Mouse (Mus musculus): Measurements from ENCODE around the gene Cnot1. TPM values are rescaled to one million over a fixed set of nuclear protein-coding genes. Genes with fewer than 3 reads are reported as not detected.
A peak's percentile ranks its signal among the peaks of the same experiment; 100 is the strongest.
"Not testable (repeated sequence)": the region's sequence is repeated elsewhere in the genome, so short reads cannot be mapped to it uniquely, and the experiment has no call there.

Cnot1 gene
- total RNA-seq (2021): 100 to 1,000 TPM; 129 to 138 TPM
- long read RNA-seq, experiment 1, partial matches to known transcripts: 11 of 20 reads
- long read RNA-seq, experiment 1, other reads (novel, unspliced or antisense): 9 of 20 reads
- long read RNA-seq, experiment 2, full-length matches to known transcripts: 3 of 13 reads
- long read RNA-seq, experiment 2, partial matches to known transcripts: 4 of 13 reads
- long read RNA-seq, experiment 2, other reads (novel, unspliced or antisense): 6 of 13 reads

DNA sequence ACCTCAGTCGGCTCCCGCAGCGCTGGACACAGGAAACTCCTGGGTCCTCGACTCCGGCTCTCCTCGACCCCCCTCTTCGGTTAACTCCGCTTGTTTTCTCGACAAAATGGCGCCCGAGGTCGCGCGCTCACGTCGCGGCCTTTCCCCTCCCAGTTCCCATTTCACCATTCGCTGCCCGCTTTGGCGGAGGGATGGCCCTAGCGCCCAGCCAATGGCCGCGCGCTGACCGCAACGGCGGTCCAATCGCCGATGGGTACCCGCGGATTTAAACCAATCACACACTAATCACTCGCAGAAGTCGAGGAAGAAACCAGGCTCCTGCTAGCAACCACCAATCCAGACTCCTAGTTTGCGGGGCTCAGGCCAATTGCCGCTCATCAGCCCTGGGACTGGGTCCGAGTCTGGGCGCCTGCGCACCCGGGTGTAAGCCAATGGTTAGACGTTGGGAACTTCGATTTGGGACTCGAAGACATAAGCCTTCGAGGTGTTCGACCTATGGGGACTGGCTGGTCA lies at the start of gene Cnot1:
Gene Cnot1 (minus strand): TSS at position 134 of the 513 bp plus-strand sequence.
- intact Hi-C loops (cut with DNase I): no loop called here
- peak; percentile 94 to 96 for DNase-seq

- DNase-seq: no peak
- intact Hi-C loops (cut with DNase I): loop anchor here (5.0 kb wide), 1 partner anchor 33 kb away; the partner anchor contains the start of gene Got2
Measured at GRCm38 (mm10) chr8:95854174-95854573, 46.9 kb upstream of the Cnot1 start.

DNA sequence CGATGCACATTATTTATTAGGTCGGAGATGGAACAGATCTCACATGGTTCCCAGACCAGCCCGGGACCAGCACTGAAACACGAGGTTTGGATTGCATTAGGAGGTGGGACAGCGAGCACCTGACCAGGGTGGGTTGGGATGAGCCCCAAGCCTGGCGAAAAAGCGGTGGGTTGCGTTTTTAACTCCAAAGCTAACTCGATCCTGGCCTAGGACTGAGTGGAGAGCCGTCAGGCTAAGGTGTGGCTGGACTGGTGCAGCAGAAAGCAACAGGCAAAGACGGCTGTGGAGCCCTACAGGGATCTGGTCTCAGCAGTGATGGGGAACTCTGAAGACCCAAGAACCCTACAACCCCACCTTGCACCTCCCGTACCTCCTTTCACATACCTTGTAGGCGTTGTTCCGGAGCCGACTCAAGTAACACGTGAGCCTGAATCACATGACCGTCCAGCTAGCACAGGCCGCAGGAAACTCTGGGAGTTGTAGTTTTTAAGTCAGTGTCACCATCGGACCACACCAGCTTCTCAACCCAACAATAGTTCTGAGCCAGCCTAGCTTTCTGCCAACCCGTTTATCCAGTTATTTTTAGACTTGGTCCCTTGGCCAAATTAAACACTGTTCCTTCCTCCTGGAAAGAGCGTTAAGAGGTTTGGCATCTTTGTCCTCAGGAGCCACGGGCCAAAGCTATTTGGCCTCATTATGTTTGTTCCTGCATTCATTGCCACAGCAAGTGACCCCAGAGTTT lies 46.0 kb upstream of the Cnot1 start, which contains the start of gene Slc38a7:
Gene Slc38a7 (minus strand): TSS at position 438 of the 742 bp plus-strand sequence.
- intact Hi-C loops (cut with DNase I): loop anchor here (5.0 kb wide), 1 partner anchor 34 kb away; the partner anchor contains the start of gene Got2
- peak; percentile 59 to 74 for DNase-seq

DNA sequence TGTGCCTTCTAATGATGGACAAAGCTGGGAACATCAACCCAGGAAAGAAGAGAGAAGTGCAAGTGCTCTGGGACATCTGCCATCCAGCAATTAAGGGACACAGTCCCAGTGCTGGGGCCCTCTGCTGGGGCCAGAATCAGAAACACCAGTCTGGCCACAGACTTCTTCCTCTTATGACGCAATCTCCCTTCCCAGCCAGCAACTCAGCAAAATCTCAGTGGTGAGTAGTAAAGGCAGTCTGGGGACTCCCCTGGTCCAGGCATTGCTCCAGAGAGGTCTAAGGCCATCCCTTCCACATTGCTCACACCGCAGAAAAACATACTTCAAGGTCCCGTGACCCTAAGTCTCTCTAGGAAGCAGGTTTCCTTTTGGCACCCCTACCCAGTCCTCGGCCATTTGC lies 45.0 kb upstream of the Cnot1 start:
- peak; percentile 41 to 52 for DNase-seq
- intact Hi-C loops (cut with DNase I): loop anchor here (5.0 kb wide), 1 partner anchor 35 kb away; the partner anchor contains the start of gene Got2

DNA sequence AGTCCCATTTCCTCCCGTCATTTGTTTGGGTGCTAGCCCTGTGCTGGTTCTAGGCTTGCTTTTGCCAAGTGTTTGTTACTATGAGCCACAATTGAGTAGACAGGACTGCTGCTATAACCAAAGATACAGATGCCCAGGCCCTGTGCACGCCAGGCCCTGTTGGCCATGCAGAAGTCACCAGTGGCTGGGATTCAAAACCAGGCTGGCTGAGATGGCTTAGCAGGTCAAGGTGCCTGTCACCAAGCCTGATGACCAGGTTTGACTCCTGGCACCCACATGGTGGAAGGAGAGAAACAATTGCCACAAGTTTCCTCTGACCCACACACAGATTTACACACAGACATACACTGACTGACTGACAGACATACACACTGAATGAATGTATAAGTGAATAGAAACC lies 43.1 kb upstream of the Cnot1 start:
- no peak for DNase-seq
- intact Hi-C loops (cut with DNase I): loop anchor here (5.0 kb wide), 1 partner anchor 37 kb away; the partner anchor contains the start of gene Got2

- intact Hi-C loops (cut with DNase I): no loop called here
- no peak for DNase-seq
Measured at GRCm38 (mm10) chr8:95848734-95849464, 41.6 kb upstream of the Cnot1 start.

- no peak for DNase-seq
- intact Hi-C loops (cut with DNase I): no loop called here
Measured at GRCm38 (mm10) chr8:95848061-95848551, 40.8 kb upstream of the Cnot1 start.

DNA sequence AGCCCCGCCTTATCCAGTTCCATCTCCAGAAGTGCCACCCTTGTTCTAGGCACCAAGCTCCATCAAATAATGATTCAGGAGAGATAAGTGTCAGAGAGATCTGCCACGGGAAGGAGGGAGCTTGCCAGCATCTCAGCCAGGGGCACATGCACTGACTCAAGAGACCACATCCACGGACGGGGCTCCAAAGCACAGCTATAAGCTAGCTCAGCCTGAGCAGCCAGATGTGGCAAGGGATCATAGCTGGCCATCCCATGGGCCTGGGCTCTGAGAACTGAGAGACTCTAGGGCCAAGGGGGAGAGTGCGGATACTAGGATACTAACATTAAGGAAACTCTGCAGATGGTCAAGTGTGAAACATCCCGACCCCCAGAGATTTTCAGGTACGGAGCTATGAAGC lies 37.8 kb upstream of the Cnot1 start:
- intact Hi-C loops (cut with DNase I): no loop called here
- no peak for DNase-seq

DNA sequence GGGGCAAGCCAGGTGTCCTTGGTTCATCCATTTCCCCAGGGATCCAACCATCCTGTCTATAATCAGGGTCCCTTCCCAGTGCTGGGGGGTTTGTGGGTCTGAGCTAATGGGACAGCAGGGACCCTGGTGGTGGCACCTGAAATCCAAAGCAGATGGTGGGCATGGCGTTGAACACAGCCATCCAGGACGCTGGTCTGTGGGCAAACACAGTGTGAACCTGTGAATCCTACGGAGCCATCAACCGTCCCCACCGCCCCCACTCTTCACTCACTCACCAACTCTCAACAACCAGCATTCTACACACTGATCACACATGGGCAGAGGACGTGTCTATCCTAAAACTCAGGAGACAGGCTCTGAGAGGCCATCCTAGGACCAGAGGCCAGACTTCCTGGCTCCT lies 36.7 kb upstream of the Cnot1 start:
- DNase-seq: no peak
- intact Hi-C loops (cut with DNase I): no loop called here

GRCm38 (mm10) chr8:95841436-95841835 lies 34.2 kb upstream of the Cnot1 start:
- DNase-seq: no peak
- intact Hi-C loops (cut with DNase I): no loop called here

- intact Hi-C loops (cut with DNase I): no loop called here
Measured at GRCm38 (mm10) chr8:95839289-95839688, 32.0 kb upstream of the Cnot1 start.

GRCm38 (mm10) chr8:95837266-95837665 lies 30.0 kb upstream of the Cnot1 start:
- DNase-seq: no peak
- intact Hi-C loops (cut with DNase I): no loop called here

More at GRCm38 (mm10) chr8:95839289-95839688, 32.0 kb upstream of the Cnot1 start:
- no peak for DNase-seq

DNA sequence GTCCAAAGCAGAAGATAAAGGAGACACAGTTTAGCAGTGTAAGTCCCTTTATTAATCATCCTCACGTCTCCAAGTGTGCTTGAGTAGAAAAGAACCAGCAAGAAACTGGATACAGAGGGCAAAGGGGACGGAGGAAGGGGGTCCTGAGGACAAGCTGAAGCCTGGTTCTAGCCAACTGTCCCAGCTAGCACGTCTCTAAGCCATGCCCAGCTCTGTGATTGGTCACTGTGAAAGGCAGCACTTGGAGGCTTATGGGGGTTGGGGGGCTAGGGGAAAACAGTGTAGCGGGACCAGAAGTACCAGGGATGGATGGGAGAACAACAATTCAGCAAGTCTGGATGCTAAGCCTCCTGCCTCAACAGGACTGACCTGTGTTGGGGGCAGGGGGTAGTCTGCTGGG lies 28.6 kb upstream of the Cnot1 start:
- intact Hi-C loops (cut with DNase I): no loop called here
- no peak for DNase-seq

GRCm38 (mm10) chr8:95833435-95833984 lies 26.2 kb upstream of the Cnot1 start:
- intact Hi-C loops (cut with DNase I): loop anchor here (5.0 kb wide), 3 partner anchors 46 to 116 kb away; partner anchors contain the start of gene Setd6
- no peak for DNase-seq

DNA sequence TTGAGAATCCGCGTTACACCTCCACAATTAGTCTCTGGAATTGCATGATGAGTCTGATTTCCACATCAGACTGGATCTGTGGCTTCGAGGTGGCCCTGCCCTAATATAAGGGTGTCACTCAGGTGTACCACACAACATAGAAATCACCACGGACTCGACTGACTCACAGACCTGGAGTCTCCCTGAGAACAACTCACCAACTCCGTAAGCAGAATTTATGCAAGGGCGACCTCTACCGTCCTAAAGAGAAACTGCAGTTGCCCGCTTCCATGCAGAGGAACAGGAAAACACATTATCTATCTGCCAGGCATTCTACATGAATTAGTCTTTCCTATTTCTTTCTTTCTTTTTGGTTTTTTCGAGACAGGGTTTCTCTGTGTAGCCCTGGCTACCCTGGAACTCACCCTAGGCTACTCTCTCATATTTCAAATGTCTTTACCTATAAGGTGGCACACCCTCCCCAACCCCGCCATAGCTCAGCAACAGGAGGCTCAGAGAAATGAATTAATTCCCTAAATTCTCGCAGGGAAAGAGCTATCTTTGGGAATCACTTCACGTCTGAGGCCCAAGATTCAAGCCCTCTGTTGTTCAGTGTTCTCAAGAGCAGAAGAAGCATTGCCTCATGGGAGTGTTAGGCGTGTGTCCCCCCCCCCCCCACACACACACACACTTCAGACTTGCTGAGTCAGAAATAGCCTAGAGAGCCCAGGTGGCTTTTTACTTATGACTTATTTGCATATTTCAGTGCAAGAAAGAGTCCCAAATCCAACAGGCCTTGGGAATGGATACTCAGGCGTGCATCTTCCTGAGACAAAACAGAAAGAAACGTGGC lies 25.6 kb upstream of the Cnot1 start:
- peak; percentile 83 to 92 for DNase-seq
- intact Hi-C loops (cut with DNase I): loop anchor here (5.0 kb wide), 3 partner anchors 46 to 116 kb away; partner anchors contain the start of gene Setd6

DNA sequence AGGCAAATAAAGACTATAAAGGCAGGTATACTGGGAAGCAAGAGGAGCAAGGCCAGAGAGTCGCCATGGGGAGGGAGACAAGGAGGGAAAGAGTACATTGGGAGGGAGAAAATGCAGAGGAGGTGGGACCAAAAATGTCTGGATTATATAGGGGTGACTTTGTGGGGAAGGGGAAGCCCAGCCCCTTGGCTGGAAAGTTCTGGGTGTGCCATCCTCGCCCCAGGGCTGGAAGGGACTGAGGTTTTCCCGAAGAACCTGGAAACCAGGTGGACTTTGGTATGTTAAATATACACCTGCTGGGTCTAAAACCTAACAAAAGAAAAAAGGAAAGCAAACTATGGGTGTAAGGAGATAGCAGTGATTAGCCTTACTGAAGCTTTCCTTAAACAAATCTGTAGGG lies 22.9 kb upstream of the Cnot1 start:
- intact Hi-C loops (cut with DNase I): loop anchor here (2.0 to 5.0 kb wide), 4 partner anchors 43 to 229 kb away; partner anchors contain the start of gene Setd6
- no peak for DNase-seq

GRCm38 (mm10) chr8:95825162-95825561 lies 17.9 kb upstream of the Cnot1 start, which contains the start of gene Sap18b:
Gene Sap18b, plus strand, starts transcription at chr8:95825346.
- intact Hi-C loops (cut with DNase I); DNase-seq: not testable (repeated sequence)

DNA sequence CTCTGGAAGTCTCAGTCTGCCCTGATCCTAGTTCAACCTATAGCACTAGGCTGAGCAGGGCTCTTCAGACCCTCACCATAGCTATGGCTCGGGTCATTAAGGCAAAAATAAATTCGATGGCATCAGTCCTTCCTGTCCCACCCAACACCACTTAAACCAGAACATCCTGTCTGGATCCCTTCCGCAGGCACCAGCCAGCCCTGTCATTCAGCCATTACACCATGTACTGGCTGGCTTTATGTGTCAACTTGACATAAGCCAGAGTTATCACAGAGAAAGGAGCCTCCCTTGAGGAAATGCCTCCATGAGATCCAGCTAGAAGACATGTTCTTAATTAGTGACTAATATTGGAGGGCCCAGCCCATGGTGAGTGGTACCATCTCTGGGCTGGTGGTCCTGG lies 15.4 kb upstream of the Cnot1 start:
- intact Hi-C loops (cut with DNase I): no loop called here
- DNase-seq: no peak

GRCm38 (mm10) chr8:95822096-95822495 lies 14.8 kb upstream of the Cnot1 start:
- intact Hi-C loops (cut with DNase I): no loop called here
- DNase-seq: no peak

Data from heart, postnatal 14 days (tissue).